Mouse (Mus musculus) intestine, embryonic 15.5 days (tissue): ENCODE data around the gene Sumo3. TPM values are rescaled to one million over a fixed set of nuclear protein-coding genes. Genes with fewer than 3 reads are reported as not detected.

ENCODE experiments used
- ATAC-seq: fragments of 200-750 bp; cut with Nextera tagmentation; 2 replicates; pipeline ENCODE4 v1.8.0; 2017; ENCODE audit warnings: moderate TSS enrichment, moderate library complexity
- H3K27ac ChIP-seq: fragments of 300-500 bp; sonication (generic); 2 replicates; pipeline ENCODE4 v1.5.1; 2015; ENCODE audit warnings: mild to moderate bottlenecking, inconsistent platforms
- H3K27me3 ChIP-seq: fragments of 300-500 bp; sonication (generic); replicated peaks from 2 replicates; pipeline ENCODE4 v1.6.1; 2015; ENCODE audit warnings: inconsistent platforms
- H3K36me3 ChIP-seq: fragments of 300-500 bp; sonication (generic); 2 replicates; pipeline ENCODE4 v1.6.1; 2015; ENCODE audit warnings: inconsistent platforms
- H3K4me1 ChIP-seq: fragments of 300-500 bp; sonication (generic); replicated peaks from 2 replicates; pipeline ENCODE4 v1.6.1; 2015; ENCODE audit warnings: inconsistent platforms
- H3K4me2 ChIP-seq: fragments of 300-500 bp; sonication (generic); replicated peaks from 2 replicates; pipeline ENCODE4 v1.6.1; 2015; ENCODE audit warnings: mild to moderate bottlenecking, inconsistent platforms
- H3K4me3 ChIP-seq: fragments of 300-500 bp; sonication (generic); replicated peaks from 2 replicates; pipeline ENCODE4 v1.5.1; 2015; ENCODE audit warnings: inconsistent platforms
- H3K9ac ChIP-seq: fragments of 300-500 bp; sonication (generic); 2 replicates; pipeline ENCODE4 v1.6.1; 2015; ENCODE audit warnings: inconsistent platforms
- H3K9me3 ChIP-seq: fragments of 300-500 bp; sonication (generic); 2 replicates; pipeline ENCODE4 v1.6.1; 2016; ENCODE audit warnings: inconsistent platforms
- WGBS: fragments of 180-500 bp; shearing (Covaris S2); methylation state at CpG from one replicate; pipeline ENCODE4 v1.1.7; 2015; 5-methylcytosine and 5-hydroxymethylcytosine counted together
- microRNA counts: library from miRNA; unstranded; fragments of <30 nt; microRNA quantifications from one replicate; lab custom pipeline; 2016
- polyA plus RNA-seq: library from polyadenylated mRNA; unstranded; fragments of >200 nt; fragmentation: Nextera tagmentation; extraction: Ambion mirVana; gene quantifications from 2 replicates; pipeline ENCODE4 v1.2.1, GENCODE M21; 2015

Sumo3 gene
- polyA plus RNA-seq, 1 experiment from 2014 or later: 345 TPM

DNA sequence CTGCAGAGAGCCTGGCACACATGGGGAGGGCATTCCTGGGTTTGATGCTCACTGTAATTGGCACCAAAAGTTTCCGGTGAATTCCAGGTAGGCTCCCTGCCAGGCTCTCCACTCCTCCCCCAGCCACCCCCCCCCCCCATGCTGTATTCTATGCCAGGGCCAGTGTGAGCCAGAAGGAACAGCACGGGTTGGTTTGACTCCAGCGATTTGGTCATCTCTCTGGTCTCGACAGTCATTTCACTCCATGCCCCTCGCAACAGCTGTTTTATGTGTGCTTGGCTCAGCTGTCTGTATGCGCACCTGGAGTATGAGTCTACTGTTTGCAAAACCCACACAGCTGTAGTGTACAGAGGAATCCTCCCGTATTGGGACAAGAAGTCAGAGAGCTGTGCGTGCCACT is 60.4 kb downstream of the Sumo3 start:
- Histone ChIP-seq H3K4me2 (no peak overlapping the region), H3K27ac (no peak overlapping the region), H3K9me3 (no peaks in the 10 kb centered on the region), H3K4me3 (no peak overlapping the region), H3K9ac (no peak overlapping the region), H3K4me1 (no peaks in the 10 kb centered on the region), H3K36me3 (no peaks in the 10 kb centered on the region), H3K27me3 (peaks cover 8% of the 10 kb centered on the region; the same call in 1 of the 2 replicates)
- ATAC-seq: no peak
- WGBS: 77% methylated on average over 8 of the region's 8 CpGs

GRCm38 (mm10) chr10:77667402-77667801 is 61.5 kb downstream of the Sumo3 start:
- Histone ChIP-seq H3K4me3 (no peak overlapping the region), H3K9me3 (no peaks in the 10 kb centered on the region), H3K9ac (no peak overlapping the region), H3K27me3 (peaks cover 8% of the 10 kb centered on the region; the same call in 1 of the 2 replicates), H3K4me2 (no peak overlapping the region), H3K27ac (no peak overlapping the region), H3K4me1 (no peaks in the 10 kb centered on the region), H3K36me3 (no peaks in the 10 kb centered on the region)
- ATAC-seq: no peak
- WGBS: 82% methylated on average over 4 of the region's 4 CpGs

MicroRNA genes within 50 kb of the gene (microRNA counts, 519-probe panel; counts per million panel counts)
- microRNA mmu-miR-1930 (lab: Ali Mortazavi, UCI): 97.1 counts per million, percentile 29 among the panel's probes with 10 or more counts

Other genes with a start within 250 kb of the Sumo3 start
- gene Adarb1, start 187.8 kb upstream of the Sumo3 start, polyA plus RNA-seq: 4.4 and 5.8 TPM in 2 replicates
- gene Fam207a, start 90.3 kb upstream of the Sumo3 start, polyA plus RNA-seq: 39.1 and 40.3 TPM in 2 replicates
- gene Itgb2, start 75.8 kb upstream of the Sumo3 start, polyA plus RNA-seq: 3.2 and 3.7 TPM in 2 replicates
- gene Pttg1ip, start 24.4 kb upstream of the Sumo3 start, polyA plus RNA-seq: 146 and 156 TPM in 2 replicates
- gene Gm49325, start 100 bp downstream of the Sumo3 start, polyA plus RNA-seq: 4.1 and 5.4 TPM in 2 replicates
- gene Ube2g2, start 16.2 kb downstream of the Sumo3 start, polyA plus RNA-seq: 65.0 and 70.3 TPM in 2 replicates
- gene Tspear, start 80.5 kb downstream of the Sumo3 start, polyA plus RNA-seq: 0.47 and 0.53 TPM in 2 replicates
- not detected in 2 replicates for gene Gm19402, start 84.7 kb downstream of the Sumo3 start, polyA plus RNA-seq
- gene Gm9508, start 91.1 kb downstream of the Sumo3 start, polyA plus RNA-seq: not detected in 2 replicates
- not detected in 2 replicates for gene Gm10272, start 100.5 kb downstream of the Sumo3 start, polyA plus RNA-seq
- not detected in 2 replicates for gene Gm10024, start 105.4 kb downstream of the Sumo3 start, polyA plus RNA-seq
- gene Gm10142, start 109.7 kb downstream of the Sumo3 start, polyA plus RNA-seq: not detected in 2 replicates
- gene Krtap12-1, start 114.5 kb downstream of the Sumo3 start, polyA plus RNA-seq: not detected in 2 replicates
- not detected in 2 replicates for gene Gm10100, start 120.4 kb downstream of the Sumo3 start, polyA plus RNA-seq
- gene Gm18596, start 136.5 kb downstream of the Sumo3 start, polyA plus RNA-seq: not detected in 2 replicates
- gene Gm9736, start 145.3 kb downstream of the Sumo3 start, polyA plus RNA-seq: not detected in 2 replicates
- gene Gm3233, start 153.6 kb downstream of the Sumo3 start, polyA plus RNA-seq: not detected in 2 replicates
- not detected in 2 replicates for gene Gm3238, start 165.2 kb downstream of the Sumo3 start, polyA plus RNA-seq
- not detected in 2 replicates for gene Gm7138, start 170.8 kb downstream of the Sumo3 start, polyA plus RNA-seq
- gene Gm3250, start 176.4 kb downstream of the Sumo3 start, polyA plus RNA-seq: not detected in 2 replicates
- not detected in 2 replicates for gene Gm7137, start 182.1 kb downstream of the Sumo3 start, polyA plus RNA-seq
- gene Gm9639, start 189.0 kb downstream of the Sumo3 start, polyA plus RNA-seq: not detected in 2 replicates
- gene Gm19668, start 193.0 kb downstream of the Sumo3 start, polyA plus RNA-seq: not detected in 2 replicates
- not detected in 2 replicates for gene Gm9507, start 205.7 kb downstream of the Sumo3 start, polyA plus RNA-seq
- gene Gm2696, start 208.6 kb downstream of the Sumo3 start, polyA plus RNA-seq: not detected in 2 replicates
- not detected in 2 replicates for gene Krtap10-4, start 221.0 kb downstream of the Sumo3 start, polyA plus RNA-seq
- not detected in 2 replicates for gene Krtap10-10, start 229.8 kb downstream of the Sumo3 start, polyA plus RNA-seq
- gene Gm36176, start 240.7 kb downstream of the Sumo3 start, polyA plus RNA-seq: not detected in 2 replicates
- not detected in 2 replicates for gene Gm10318, start 246.8 kb downstream of the Sumo3 start, polyA plus RNA-seq